Mouse (Mus musculus) stomach, postnatal 0 days (tissue): ENCODE results near the gene Fam189a1.

Source experiments
- CTCF ChIP-seq: IDR thresholded peaks from 2 replicates; pipeline ENCODE4 v1.5.1; 2016; ENCODE audit warnings: antibody characterized with exemption, low read depth, mild to moderate bottlenecking, moderate library complexity
- EP300 ChIP-seq: optimal IDR thresholded peaks from 2 replicates; pipeline ENCODE3; 2016; ENCODE audit warnings: antibody characterized with exemption

GRCm38 (mm10) chr7:64873266-64873665, 283.1 kb downstream of the Fam189a1 start:
- no peak for TF ChIP-seq CTCF
- no peak for TF ChIP-seq EP300
